Mouse (Mus musculus): ENCODE results near the gene Maob.

GRCm38 (mm10) chrX:16812080-16812479 is 5.1 kb downstream of the Maob start:
- TF ChIP-seq CTCF (IDR thresholded peaks at IDR 0.05; ENCODE audit: low read depth, low read length) = no peak
- no peak for TF ChIP-seq POLR2A (IDR thresholded peaks at IDR 0.05; ENCODE audit: insufficient read depth, low read length)
- TF ChIP-seq EP300 (IDR thresholded peaks at IDR 0.05; ENCODE audit: insufficient read depth, low read depth, low read length) = no peak
